Mouse (Mus musculus) megakaryocyte, embryonic 14.5 days (primary cell): Measurements from ENCODE around the gene Rpf2.

ENCODE experiments used
- FLI1 ChIP-seq: IDR thresholded peaks from 2 replicates; pipeline ENCODE4 v1.6.1; 2012; ENCODE audit warnings: low read length, inconsistent platforms, mixed read lengths
- GATA1 ChIP-seq: IDR thresholded peaks from 3 replicates; pipeline ENCODE4 v1.6.1; 2012; ENCODE audit warnings: mixed read lengths, low read length, inconsistent platforms, borderline replicate concordance

DNA sequence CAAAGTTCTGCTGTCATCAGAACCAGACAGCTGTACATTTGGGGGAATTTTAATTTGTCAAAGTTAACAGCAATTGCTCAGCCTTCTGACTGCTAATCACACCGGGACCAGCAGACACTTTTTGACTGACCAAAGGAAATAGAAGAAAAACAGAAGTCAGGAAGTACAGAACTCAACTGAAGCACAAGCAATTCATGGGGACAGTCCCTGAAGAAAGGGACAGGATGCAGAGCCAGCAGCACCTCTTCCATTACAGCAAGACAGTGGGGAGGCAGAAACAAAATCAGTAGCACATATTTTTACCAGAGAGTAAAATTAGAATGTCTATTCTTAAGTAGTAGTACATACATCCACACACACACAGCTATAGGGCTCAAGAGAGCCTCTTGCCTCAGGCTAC, 39.9 kb upstream of the Rpf2 start:
- TF ChIP-seq GATA1 (no peak), FLI1 (no peak)
